Mouse (Mus musculus): Measurements from ENCODE around the gene Itprip. TPM values are rescaled to one million over a fixed set of nuclear protein-coding genes. Genes with fewer than 3 reads are reported as not detected.

Gene Itprip
- polyA plus RNA-seq, 1 experiment from 2014 or later = 17.4 TPM

DNA sequence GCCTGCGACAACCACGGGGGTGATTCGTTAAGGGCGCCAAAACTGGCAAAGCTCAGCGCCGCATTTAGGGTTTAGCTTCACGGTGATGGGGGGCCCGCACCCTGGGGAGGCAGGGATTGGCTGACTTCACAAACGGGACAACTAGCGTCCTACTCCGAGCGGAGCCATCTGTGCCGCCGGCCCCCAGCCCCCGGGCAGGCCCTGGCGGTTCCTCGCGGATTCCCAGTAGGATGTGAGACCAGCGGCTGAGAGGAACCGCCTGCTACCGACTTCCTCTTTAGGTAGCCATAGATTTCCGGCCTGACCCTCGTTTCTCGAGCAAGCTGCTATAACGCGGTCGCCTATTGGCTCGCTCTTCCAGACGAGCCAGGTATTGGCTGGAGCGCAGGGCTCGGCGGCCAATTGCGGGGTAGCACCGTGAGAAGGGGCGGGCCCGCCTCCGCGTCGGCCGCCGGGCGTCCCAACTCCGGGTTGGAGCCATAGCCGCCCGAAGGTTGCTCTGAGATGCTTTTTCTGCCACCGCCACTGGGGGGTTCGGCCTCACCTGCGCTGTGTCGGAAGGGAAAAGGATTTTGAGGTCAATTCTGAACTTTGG, 53.6 kb downstream of the Itprip start, which contains the start of gene Gsto2:
Gene Gsto2, plus strand, starts transcription at position 182 of the 595 bp plus-strand sequence.
- WGBS = under 1% methylated on average over 49 of the region's 49 CpGs
- no peaks in the 10 kb centered on the region for H3K27me3 ChIP-seq

GRCm38 (mm10) chr19:47864721-47865120, 54.4 kb downstream of the Itprip start:
- peak overlapping the region; percentile 75 for H3K4me3 ChIP-seq
- H3K27ac ChIP-seq = peak overlapping the region; percentile 74; the same call in 1 of the 2 replicates
- no peaks in the 10 kb centered on the region for H3K9me3 ChIP-seq (replicated peaks)
- peaks cover 10% of the 10 kb centered on the region; the same call in 1 of the 2 replicates for H3K36me3 ChIP-seq
- H3K9ac ChIP-seq = no peak overlapping the region
- 81% methylated on average over 7 of the region's 7 CpGs for WGBS
- ATAC-seq (replicated peaks; ENCODE audit: insufficient number of reproducible peaks, insufficient read depth, low FRiP score, low read depth) = no peak
- H3K27me3 ChIP-seq = no peaks in the 10 kb centered on the region
- peaks cover 2% of the 10 kb centered on the region; the same call in 1 of the 2 replicates for H3K4me1 ChIP-seq (replicated peaks)
- H3K4me2 ChIP-seq = peak overlapping the region; percentile 86

More for the DNA sequence above, 53.6 kb downstream of the Itprip start, which contains the start of gene Gsto2:
- peak within 1 kb of the TSS; percentile 74 for H3K9ac ChIP-seq
- no peaks in the 10 kb centered on the region for H3K9me3 ChIP-seq (replicated peaks)
- peak; percentile 100 for ATAC-seq (replicated peaks; ENCODE audit: insufficient number of reproducible peaks, insufficient read depth, low FRiP score, low read depth)
- H3K4me2 ChIP-seq = peak within 1 kb of the TSS; percentile 86
- H3K4me1 ChIP-seq (replicated peaks) = peaks cover 2% of the 10 kb centered on the region; the same call in 1 of the 2 replicates
- peak within 1 kb of the TSS; percentile 75 for H3K4me3 ChIP-seq
- H3K27ac ChIP-seq = peak within 1 kb of the TSS; percentile 74
- H3K36me3 ChIP-seq = peaks cover 3% of the 10 kb centered on the region; the same call in 1 of the 2 replicates

- WGBS = 95% methylated on average over 9 of the region's 9 CpGs
- no peak overlapping the region for H3K27ac ChIP-seq
- peaks cover 16% of the 10 kb centered on the region; the same call in 1 of the 2 replicates for H3K36me3 ChIP-seq
- peaks cover 2% of the 10 kb centered on the region; the same call in 1 of the 2 replicates for H3K4me1 ChIP-seq (replicated peaks)
- no peaks in the 10 kb centered on the region for H3K9me3 ChIP-seq (replicated peaks)
- no peak for ATAC-seq (replicated peaks; ENCODE audit: insufficient number of reproducible peaks, insufficient read depth, low FRiP score, low read depth)
- no peak overlapping the region for H3K4me3 ChIP-seq
- no peak overlapping the region for H3K4me2 ChIP-seq
- H3K27me3 ChIP-seq = no peaks in the 10 kb centered on the region
- no peak overlapping the region for H3K9ac ChIP-seq
Measured at GRCm38 (mm10) chr19:47864051-47864450, 55.0 kb downstream of the Itprip start.

DNA sequence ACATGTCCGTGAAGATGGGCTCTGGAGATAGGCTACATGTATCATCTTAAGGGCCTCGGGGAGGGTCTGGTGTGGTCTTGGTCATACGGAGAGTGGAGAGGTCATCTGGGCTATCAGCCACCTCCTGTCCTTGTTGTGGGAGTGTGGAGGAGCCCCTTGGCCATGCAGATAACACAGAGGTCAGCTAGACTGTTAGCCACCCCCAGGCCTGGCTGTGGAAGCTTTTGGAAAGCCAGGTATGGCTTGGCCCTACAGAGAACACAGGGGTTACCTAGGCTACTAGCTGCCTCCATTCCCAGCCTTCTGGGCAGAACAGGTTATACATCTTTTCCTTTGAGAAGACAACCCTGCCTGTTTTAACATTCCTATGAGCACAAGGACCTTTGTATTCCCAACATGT, 56.5 kb downstream of the Itprip start:
- no peak overlapping the region for H3K4me3 ChIP-seq
- no peak for ATAC-seq (replicated peaks; ENCODE audit: insufficient number of reproducible peaks, insufficient read depth, low FRiP score, low read depth)
- no peak overlapping the region for H3K4me2 ChIP-seq
- 78% methylated on average over 3 of the region's 3 CpGs for WGBS
- H3K36me3 ChIP-seq = peaks cover 16% of the 10 kb centered on the region; the same call in 1 of the 2 replicates
- H3K27me3 ChIP-seq = no peaks in the 10 kb centered on the region
- peaks cover 2% of the 10 kb centered on the region; the same call in 1 of the 2 replicates for H3K4me1 ChIP-seq (replicated peaks)
- H3K27ac ChIP-seq = no peak overlapping the region
- no peaks in the 10 kb centered on the region for H3K9me3 ChIP-seq (replicated peaks)
- H3K9ac ChIP-seq = no peak overlapping the region

GRCm38 (mm10) chr19:47859180-47859579, 59.9 kb downstream of the Itprip start:
- H3K36me3 ChIP-seq = peaks cover 16% of the 10 kb centered on the region; the same call in 1 of the 2 replicates
- peaks cover 11% of the 10 kb centered on the region for H3K4me1 ChIP-seq (replicated peaks)
- H3K4me3 ChIP-seq = no peak overlapping the region
- H3K27ac ChIP-seq = no peak overlapping the region
- no peaks in the 10 kb centered on the region for H3K27me3 ChIP-seq
- 88% methylated on average over 8 of the region's 8 CpGs for WGBS
- no peak overlapping the region for H3K9ac ChIP-seq
- H3K4me2 ChIP-seq = no peak overlapping the region
- H3K9me3 ChIP-seq (replicated peaks) = no peaks in the 10 kb centered on the region
- ATAC-seq (replicated peaks; ENCODE audit: insufficient number of reproducible peaks, insufficient read depth, low FRiP score, low read depth) = no peak

GRCm38 (mm10) chr19:47857957-47858942, 60.8 kb downstream of the Itprip start:
- Histone ChIP-seq H3K9ac (no peak overlapping the region), H3K36me3 (peaks cover 14% of the 10 kb centered on the region; the same call in 1 of the 2 replicates), H3K4me1 (replicated peaks) (peaks cover 16% of the 10 kb centered on the region), H3K27ac (no peak overlapping the region), H3K27me3 (no peaks in the 10 kb centered on the region), H3K4me3 (no peak overlapping the region), H3K4me2 (no peak overlapping the region), H3K9me3 (replicated peaks) (no peaks in the 10 kb centered on the region)
- no peak for ATAC-seq (replicated peaks; ENCODE audit: insufficient number of reproducible peaks, insufficient read depth, low FRiP score, low read depth)
- WGBS = 75% methylated on average over 18 of the region's 18 CpGs

DNA sequence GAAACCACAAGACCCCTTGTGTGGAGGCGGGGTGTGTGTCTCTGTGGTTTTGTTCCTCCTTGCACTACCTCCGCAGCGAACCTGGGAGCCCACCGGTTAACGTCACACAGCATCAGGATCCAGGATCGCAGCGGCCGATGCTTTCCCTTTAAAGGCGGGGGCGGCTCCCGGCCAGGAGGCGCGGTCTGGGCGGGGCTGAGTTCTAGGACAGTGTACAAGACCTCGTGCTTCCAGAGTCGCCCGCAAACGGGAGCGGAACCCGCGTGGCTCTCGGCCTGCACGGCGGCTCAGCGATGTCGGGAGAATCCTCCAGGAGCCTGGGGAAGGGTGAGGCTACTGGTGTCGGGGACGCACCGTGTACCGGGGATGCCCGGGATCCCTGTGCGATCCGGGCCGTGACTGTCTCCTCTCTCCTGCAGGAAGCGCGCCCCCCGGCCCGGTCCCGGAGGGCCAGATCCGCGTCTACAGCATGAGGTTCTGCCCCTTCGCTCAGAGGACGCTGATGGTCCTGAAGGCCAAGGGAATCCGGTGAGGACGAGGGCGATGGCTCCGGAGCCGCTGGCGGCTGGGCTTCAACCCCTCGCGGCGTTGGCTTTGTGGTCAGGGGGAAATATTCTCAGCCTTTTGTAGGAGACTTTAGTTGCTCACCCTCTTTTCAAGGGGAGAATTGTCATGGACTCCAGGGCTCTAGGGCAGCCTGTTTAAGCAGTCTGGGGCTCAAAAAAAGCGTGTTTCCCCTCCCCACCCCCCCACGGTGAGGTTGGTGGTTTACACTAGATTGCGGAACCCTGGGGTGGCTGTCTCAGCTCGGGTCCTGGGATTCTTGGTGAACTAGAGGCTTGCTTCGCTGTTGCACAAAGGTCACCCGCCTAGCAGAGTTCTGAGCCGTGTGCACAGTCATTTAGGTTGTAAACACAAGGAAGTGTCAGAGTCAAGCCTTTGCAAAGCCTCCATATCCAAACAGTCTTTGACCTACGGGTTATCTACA, 64.0 kb downstream of the Itprip start, which contains the start of gene Gsto1:
Gene Gsto1, plus strand, starts transcription at position 175 of the 988 bp plus-strand sequence.
- Histone ChIP-seq H3K27ac (peak within 1 kb of the TSS; percentile 58), H3K4me1 (replicated peaks) (peaks cover 18% of the 10 kb centered on the region), H3K27me3 (no peaks in the 10 kb centered on the region), H3K9me3 (replicated peaks) (no peaks in the 10 kb centered on the region), H3K4me2 (peak within 1 kb of the TSS; percentile 97), H3K9ac (peak within 1 kb of the TSS; percentile 61), H3K4me3 (peak within 1 kb of the TSS; percentile 65), H3K36me3 (peaks cover 10% of the 10 kb centered on the region; the same call in 1 of the 2 replicates)
- under 1% methylated on average over 59 of the region's 60 CpGs for WGBS
- ATAC-seq (replicated peaks; ENCODE audit: insufficient number of reproducible peaks, insufficient read depth, low FRiP score, low read depth) = peak; percentile 94

- Histone ChIP-seq H3K36me3 (peaks cover under 1% of the 10 kb centered on the region; the same call in 1 of the 2 replicates), H3K9me3 (replicated peaks) (no peaks in the 10 kb centered on the region), H3K9ac (no peak overlapping the region; the same call in 1 of the 2 replicates), H3K27me3 (no peaks in the 10 kb centered on the region), H3K4me3 (peak overlapping the region; percentile 65), H3K4me1 (replicated peaks) (peaks cover 18% of the 10 kb centered on the region), H3K27ac (peak overlapping the region; percentile 58), H3K4me2 (peak overlapping the region; percentile 97)
- peak; percentile 45 for ATAC-seq (replicated peaks; ENCODE audit: insufficient number of reproducible peaks, insufficient read depth, low FRiP score, low read depth)
- 18% methylated on average over 13 of the region's 13 CpGs for WGBS
Measured at GRCm38 (mm10) chr19:47853951-47854795, 64.9 kb downstream of the Itprip start.

DNA sequence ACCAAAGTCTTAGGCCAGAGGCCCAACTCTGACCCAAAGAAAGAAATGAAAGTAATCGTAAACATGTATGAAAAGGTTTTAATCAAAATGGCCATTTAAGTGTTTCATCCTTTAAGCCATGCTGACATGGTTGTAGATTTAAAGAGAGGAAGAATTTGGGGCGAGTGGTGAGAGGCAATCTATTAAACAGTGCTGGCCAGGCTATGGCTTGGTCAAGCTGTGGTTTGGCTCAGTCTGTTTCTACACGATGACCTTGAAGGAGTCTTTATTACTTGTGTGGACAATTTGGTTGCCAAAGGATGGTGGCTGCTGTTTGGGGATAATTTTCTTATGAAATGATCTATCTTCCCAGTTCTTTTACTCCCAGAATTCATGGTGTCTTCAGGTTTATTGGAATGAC, 66.0 kb downstream of the Itprip start:
- no peak overlapping the region for H3K9ac ChIP-seq
- no peak for ATAC-seq (replicated peaks; ENCODE audit: insufficient number of reproducible peaks, insufficient read depth, low FRiP score, low read depth)
- no peaks in the 10 kb centered on the region for H3K36me3 ChIP-seq
- no peak overlapping the region for H3K4me3 ChIP-seq
- H3K27ac ChIP-seq = no peak overlapping the region
- H3K4me1 ChIP-seq (replicated peaks) = peaks cover 18% of the 10 kb centered on the region
- 83% methylated on average over 3 of the region's 3 CpGs for WGBS
- H3K27me3 ChIP-seq = no peaks in the 10 kb centered on the region
- no peaks in the 10 kb centered on the region for H3K9me3 ChIP-seq (replicated peaks)
- H3K4me2 ChIP-seq = no peak overlapping the region

All from heart, embryonic 15.5 days (tissue).